Mouse (Mus musculus) right cerebral cortex, adult 18-20 months (tissue): ENCODE data around the gene Creb5.
"Not testable (repeated sequence)": the region's sequence is repeated elsewhere in the genome, so short reads cannot be mapped to it uniquely, and the experiment has no call there.

Source experiments
- DNase-seq: peaks from one replicate; pipeline ENCODE4 v3.0.0; 2022; ENCODE audit warnings: mixed read lengths

Gene Creb5

GRCm38 (mm10) chr6:53319543-53320325 lies 32.7 kb downstream of the Creb5 start:
- peak; percentile 6 for DNase-seq

DNA sequence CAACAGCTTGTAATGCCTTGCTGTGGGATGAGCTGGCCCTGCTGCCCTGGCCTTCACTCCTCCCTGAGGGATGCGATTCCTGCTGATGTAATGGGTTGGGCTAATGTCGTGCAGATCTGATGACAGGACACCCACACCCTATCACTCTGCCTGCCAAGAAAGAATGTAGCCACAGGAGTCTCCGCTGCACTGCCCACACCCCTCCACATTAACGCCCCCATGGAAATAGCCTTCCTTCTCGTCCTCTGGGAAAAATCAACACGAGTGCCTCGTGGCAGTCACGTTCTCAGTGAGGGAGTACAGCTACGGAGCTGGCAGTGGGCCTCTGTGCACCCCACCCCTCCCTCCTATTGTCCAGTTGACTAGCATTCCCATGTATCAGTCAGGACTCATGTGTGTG lies 50.3 kb downstream of the Creb5 start:
- peak; percentile 8 for DNase-seq

DNA sequence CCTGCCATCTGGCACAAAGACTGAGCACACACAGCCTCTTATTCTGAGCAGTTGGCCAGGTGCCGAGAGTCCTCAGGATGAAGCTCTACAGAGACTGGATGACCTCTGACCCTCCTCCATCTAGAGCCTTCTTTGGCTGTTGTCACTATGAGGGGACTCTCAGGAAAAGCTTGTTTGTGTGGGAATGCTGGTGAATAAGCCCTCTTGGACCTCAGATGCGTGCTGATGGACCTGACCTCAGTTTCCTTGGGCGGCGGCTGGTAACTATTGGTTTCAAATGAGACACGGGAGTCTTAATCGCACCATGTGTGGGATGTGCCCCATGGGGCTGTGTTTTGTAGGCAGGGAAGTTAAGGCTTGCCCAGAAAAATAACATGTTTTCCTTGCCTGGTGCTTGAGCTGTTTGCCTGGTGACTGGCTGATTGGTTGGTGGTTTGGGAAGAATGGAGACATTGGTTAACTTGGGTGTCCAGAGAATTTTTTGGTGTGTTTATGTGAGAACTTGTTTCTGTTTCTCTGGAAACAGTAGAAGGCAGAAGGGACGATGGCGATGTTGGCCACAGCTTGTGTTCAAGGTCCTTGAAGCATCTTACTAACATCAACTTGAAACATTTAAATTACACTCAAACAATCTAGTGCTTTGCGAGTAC lies 65.4 kb downstream of the Creb5 start:
- DNase-seq: no peak

GRCm38 (mm10) chr6:53356328-53356727 lies 69.3 kb downstream of the Creb5 start:
- DNase-seq: no peak

GRCm38 (mm10) chr6:53363535-53363934 lies 76.5 kb downstream of the Creb5 start:
- DNase-seq: no peak

- no peak for DNase-seq
Measured at GRCm38 (mm10) chr6:53363981-53364391, 76.9 kb downstream of the Creb5 start.

- no peak for DNase-seq
Measured at GRCm38 (mm10) chr6:53369147-53369546, 82.1 kb downstream of the Creb5 start.

- no peak for DNase-seq
Measured at GRCm38 (mm10) chr6:53369928-53370327, 82.9 kb downstream of the Creb5 start.

DNA sequence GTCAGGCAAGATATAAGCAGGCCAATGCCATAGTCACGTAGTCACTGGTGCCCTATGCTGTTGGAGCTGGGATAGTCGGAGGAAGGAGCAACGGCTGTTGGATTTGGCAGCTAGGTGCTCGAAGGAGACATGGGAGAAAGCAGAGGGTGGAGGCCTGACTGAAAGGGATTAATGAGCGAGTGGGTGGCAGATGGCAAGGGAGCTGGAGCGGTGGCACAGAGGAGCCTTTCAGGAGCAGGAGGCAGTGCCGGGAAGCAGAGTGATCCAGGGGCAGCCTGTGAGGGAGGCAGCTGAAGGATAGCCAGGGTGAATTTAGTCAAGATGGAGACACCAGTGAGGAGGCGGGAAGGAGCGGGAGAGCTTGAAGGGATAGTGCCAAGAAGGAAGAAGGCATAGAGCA lies 84.9 kb downstream of the Creb5 start:
- no peak for DNase-seq

DNA sequence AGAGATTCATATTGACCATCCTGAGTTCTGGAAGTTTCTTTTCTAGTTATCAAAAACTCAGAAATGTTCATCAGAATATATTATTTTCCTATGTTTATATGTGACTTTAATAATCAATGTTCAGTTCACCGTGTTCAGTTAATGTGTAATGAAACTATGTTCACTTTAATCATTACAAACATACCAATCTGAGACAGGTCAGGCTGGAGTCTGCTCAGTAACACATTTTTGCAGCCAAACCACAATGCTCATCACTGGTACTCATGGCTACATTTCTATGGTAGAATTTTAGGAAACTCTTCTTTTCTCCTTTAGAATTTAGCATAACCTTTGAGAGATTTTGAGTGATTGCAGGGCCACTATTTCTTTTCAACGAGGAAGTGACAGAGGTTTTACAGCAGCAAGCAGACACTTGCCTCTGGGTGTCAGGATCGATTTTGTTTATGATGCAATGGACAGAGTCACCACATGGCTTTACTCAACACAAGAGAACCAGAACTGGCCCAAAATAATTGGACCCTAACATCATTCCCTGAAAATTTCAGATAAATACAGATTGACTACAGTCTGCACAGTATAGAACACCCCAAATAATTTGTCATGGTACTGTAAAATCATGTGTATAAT lies 87.4 kb downstream of the Creb5 start:
- no peak for DNase-seq

DNA sequence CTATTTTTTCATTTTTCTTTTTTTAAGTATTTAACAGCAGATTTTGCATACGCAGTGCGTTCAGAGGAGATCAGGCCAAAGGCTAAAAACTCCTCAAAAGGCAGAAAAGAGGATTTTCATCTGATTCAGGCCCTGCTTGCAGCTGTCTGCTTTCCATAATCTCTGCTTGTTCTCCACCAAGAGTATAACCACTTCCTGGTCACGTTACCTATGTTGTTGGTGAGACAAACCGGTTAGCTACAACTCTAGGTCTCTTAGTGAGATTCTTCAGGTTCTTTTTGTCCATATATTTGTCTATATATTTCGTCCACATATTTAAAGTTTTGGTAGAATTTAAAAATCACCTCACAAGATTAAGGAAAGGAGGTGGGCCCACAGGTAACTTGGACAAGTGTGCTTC lies 102.2 kb downstream of the Creb5 start:
- DNase-seq: no peak

DNA sequence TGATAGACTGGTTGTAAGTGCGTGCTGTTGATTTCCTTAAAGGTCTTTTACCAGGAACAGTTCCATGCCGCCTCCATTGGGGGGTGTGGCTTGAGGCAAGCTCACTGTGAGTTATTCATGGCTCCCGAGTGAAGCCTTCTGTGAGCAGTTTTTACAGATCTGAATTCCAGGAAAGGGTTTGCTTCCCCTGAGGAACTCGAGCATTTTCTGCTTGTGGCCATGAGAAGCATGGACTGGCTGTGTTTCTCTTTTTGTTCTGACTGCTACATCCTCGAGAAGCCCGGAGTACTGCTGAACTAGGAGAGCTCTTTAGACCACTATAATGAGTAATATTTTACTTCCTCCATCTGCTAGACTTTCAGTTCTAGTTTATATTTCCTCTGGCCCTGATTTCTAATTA lies 103.3 kb downstream of the Creb5 start:
- DNase-seq: peak; percentile 38

- DNase-seq: no peak
Measured at GRCm38 (mm10) chr6:53394026-53394425, 107.0 kb downstream of the Creb5 start.

- no peak for DNase-seq
Measured at GRCm38 (mm10) chr6:53395208-53395607, 108.1 kb downstream of the Creb5 start.

DNA sequence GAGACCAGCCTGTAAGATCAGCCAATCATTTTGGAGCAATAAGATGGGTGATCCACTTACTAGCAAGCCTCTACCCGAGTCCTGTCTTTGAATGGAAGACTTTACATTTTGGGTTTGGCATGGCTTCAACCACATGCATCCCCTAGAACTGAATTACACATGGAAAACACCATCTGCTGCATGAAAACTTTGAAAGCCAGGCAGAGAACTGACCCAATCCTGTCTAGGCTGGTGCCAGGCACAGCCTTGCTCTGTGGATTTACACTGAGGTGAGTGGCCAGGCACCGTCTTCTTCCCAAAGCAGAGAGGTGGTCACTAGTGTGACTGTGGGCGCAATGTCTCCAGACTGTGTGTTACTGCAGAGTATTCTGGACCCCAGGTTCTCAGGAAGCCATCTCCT lies 109.4 kb downstream of the Creb5 start:
- DNase-seq: peak; percentile 13

DNA sequence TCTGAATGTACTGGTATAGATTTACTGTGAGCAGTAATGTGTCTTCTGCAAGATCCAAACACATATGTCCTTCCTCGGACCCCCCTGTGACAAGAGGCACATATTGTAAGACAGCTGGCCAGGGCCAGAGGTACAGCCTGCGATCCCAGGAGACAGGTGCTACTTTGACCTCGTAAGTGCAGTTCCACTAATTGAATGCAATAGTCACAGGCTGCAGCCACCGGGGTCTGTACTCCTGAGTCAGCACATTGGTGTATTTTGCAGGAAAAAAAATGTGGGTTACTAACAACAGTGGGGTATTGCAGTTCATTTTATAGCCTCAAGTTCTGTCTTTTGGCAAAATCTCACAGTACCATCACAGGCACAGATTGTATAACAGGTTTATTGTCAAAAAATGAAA lies 110.7 kb downstream of the Creb5 start:
- DNase-seq: no peak

GRCm38 (mm10) chr6:53398297-53399140 lies 111.4 kb downstream of the Creb5 start:
- DNase-seq: no peak

DNA sequence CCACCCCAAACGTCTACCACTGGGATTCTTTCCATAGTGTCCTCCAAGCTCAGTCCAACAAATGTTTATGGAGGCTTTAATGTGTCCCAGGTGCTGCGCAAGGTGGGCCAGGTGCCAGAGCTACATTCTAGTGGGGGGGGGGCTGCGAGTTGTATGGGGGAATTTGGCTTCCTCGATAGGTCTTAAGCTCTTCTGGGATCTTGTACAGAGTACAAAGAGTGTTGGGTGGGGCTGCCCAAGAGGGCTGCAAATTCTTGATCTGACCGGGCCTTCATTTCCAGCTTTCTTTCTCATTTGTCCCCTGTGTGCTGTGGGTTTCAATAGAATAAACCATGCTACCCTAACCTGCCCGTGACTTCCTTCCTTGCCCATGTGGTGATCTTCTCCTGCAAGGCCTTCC lies 114.3 kb downstream of the Creb5 start:
- DNase-seq: no peak

GRCm38 (mm10) chr6:53402551-53402950 lies 115.5 kb downstream of the Creb5 start:
- DNase-seq: not testable (repeated sequence)

GRCm38 (mm10) chr6:53409183-53409582 lies 122.1 kb downstream of the Creb5 start:
- DNase-seq: no peak

DNA sequence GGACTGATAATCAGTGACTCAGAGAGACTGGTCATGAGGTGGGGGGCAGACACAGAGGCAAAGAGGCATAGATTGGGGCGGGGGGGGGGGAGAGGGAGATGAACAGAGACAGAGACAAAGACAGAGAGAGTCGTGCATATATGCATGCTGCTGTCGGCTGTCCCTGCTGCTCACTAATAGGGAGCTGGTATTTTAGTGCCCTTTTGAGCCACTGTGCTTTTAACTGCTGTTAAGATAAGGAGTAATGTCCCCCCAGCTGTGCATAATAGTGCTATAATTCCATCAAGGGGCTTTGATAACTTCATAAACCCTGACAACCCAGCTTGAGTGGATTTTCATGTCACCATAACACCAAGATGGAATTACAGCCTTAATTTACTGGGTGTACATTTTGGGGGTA lies 134.3 kb downstream of the Creb5 start:
- DNase-seq: no peak

DNA sequence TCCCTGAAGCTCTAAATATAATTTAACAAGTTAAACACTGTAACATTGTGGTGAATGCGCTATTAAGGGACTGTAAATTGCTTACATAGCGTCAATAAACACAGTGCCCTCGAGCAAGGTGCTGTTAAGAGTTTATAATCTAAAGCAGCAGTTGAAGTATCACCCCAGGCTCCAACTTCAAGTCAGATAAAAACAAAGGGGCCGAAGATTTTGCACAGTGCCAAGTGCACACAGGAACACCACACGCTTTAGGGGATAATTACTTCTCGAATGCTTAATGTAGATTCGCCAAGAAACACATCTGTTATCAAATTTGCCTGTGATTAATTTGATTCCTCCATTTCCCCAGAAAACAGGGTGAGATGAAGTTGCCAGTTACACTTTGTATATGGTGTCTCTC lies 142.3 kb downstream of the Creb5 start:
- no peak for DNase-seq

DNA sequence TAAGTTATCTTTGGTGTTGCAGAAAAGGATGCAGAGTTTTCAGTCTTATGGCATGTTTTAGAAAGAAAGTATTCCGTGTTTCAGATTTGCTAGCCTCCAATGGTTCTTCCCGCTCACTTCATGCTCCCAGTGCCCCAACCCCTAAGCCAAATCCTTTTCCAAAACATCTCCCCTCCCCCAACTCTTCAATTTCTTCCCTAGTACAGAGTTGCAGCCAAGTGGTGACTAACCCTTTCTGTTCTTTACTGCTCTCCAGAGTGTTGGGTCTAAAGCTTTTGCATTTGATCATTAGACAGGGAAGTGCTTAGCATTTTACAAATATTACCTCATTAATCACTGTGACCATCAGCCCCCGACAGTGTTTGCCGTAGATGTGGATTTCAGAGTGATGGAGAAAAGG lies 142.8 kb downstream of the Creb5 start:
- DNase-seq: no peak
